26 mouse cellular contexts compared by ENCODE assay signal in genomic region chr10:40901786-40902185, GRCm38 (mm10).
"Had no signal": no experiment of that assay in that cellular context is flagged by ENCODE, and none has a peak within 500 bp of the region (broad histone marks: within the 10 kb centered on the region; RNA-seq: fewer than 3 reads in every experiment).

No protein-coding gene starts in this region.

- H3K27ac ChIP-seq: embryonic facial prominence, embryonic 10.5 days; embryonic facial prominence, embryonic 12.5 days; embryonic facial prominence, embryonic 13.5 days; embryonic facial prominence, embryonic 15.5 days; forebrain, embryonic 10.5 days; forebrain, embryonic 12.5 days; forebrain, embryonic 13.5 days; forebrain, embryonic 15.5 days; gastrocnemius, adult 2 months; heart, adult 2 months had no signal

- H3K27me3 ChIP-seq: embryonic facial prominence, embryonic 12.5 days; embryonic facial prominence, embryonic 13.5 days; embryonic facial prominence, embryonic 15.5 days; forebrain, embryonic 12.5 days; forebrain, embryonic 13.5 days; forebrain, embryonic 15.5 days had no signal

- DNase-seq: cerebellum, adult 8-10 months; cerebellum, postnatal 10 days; cerebellum, postnatal 14 days; cerebellum, postnatal 25 days; cerebellum, postnatal 36 days; embryo, embryonic 11 days; forebrain, postnatal 0 days; gastrocnemius, adult 2 months; gastrocnemius, postnatal 10 days; gastrocnemius, postnatal 14 days; gastrocnemius, postnatal 25 days; gastrocnemius, postnatal 36 days; heart, adult 11 months; heart, adult 18-20 months; heart, adult 2 months had no signal

- H3K4me2 ChIP-seq: embryonic facial prominence, embryonic 12.5 days; embryonic facial prominence, embryonic 13.5 days; embryonic facial prominence, embryonic 15.5 days; forebrain, embryonic 12.5 days; forebrain, embryonic 13.5 days; forebrain, embryonic 15.5 days had no signal

- H3K4me1 ChIP-seq: embryonic facial prominence, embryonic 15.5 days; forebrain, embryonic 10.5 days; forebrain, embryonic 15.5 days had no signal

- ATAC-seq: forebrain, embryonic 13.5 days; forebrain, embryonic 14.5 days; forebrain, embryonic 15.5 days; forebrain, embryonic 16.5 days; forebrain, postnatal 0 days had no signal

- H3K36me3 ChIP-seq: embryonic facial prominence, embryonic 12.5 days; embryonic facial prominence, embryonic 13.5 days; embryonic facial prominence, embryonic 15.5 days; forebrain, embryonic 12.5 days; forebrain, embryonic 15.5 days had no signal

- H3K9me3 ChIP-seq: embryonic facial prominence, embryonic 10.5 days; embryonic facial prominence, embryonic 12.5 days; embryonic facial prominence, embryonic 13.5 days; embryonic facial prominence, embryonic 15.5 days; forebrain, embryonic 10.5 days; forebrain, embryonic 12.5 days; forebrain, embryonic 13.5 days; forebrain, embryonic 15.5 days had no signal

- H3K4me3 ChIP-seq: embryonic facial prominence, embryonic 10.5 days; embryonic facial prominence, embryonic 12.5 days; embryonic facial prominence, embryonic 13.5 days; embryonic facial prominence, embryonic 15.5 days; erythroblast, embryonic 14.5 days; forebrain, embryonic 10.5 days; forebrain, embryonic 12.5 days; forebrain, embryonic 13.5 days; forebrain, embryonic 15.5 days; gastrocnemius, adult 2 months; heart, adult 2 months had no signal

- H3K9ac ChIP-seq: embryonic facial prominence, embryonic 12.5 days; embryonic facial prominence, embryonic 13.5 days; embryonic facial prominence, embryonic 15.5 days; forebrain, embryonic 12.5 days; forebrain, embryonic 13.5 days; forebrain, embryonic 15.5 days; forebrain, postnatal 0 days had no signal
